Mouse (Mus musculus) cerebellum, adult 8-10 months (tissue): ENCODE results near the gene Mrps22.

Experiments
- DNase-seq: peaks from one replicate; pipeline ENCODE4 v3.0.0; 2022

Mrps22 gene

DNA sequence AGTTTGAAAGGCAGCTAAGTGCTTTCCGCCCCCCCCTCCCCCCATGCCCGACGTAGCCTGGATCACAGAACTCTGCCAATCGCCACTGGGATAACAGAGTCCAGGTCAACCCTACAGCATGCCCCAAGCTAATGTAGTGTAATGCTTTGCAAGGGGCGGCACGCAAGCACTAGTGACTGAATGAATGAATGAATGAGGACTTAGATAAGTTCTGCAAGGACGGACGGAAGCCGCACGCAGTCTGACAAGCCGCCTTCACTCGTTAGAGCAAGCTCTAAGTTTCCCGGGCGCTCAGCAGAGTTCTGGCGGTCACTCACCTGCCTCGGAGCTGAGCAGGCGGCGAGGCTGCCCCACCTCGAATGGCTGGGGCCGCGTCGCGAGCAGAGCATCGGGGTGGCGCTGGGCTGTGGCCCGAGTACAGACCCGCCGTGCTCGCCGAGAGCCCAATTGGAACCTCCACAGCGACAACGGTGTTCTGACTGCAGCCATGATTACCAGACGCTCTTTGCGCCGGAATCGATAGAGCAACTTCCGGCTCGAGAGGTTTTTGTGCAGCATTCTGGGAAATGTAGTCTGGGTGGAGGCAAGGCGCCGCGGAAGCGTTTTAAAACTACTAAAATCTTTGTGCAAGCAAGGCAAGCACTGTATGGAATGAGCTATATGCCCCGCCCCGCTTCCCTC, at the start of gene Mrps22:
Gene Mrps22, minus strand, starts transcription at position 505 of the 681 bp plus-strand sequence.
- DNase-seq = peak; percentile 68

DNA sequence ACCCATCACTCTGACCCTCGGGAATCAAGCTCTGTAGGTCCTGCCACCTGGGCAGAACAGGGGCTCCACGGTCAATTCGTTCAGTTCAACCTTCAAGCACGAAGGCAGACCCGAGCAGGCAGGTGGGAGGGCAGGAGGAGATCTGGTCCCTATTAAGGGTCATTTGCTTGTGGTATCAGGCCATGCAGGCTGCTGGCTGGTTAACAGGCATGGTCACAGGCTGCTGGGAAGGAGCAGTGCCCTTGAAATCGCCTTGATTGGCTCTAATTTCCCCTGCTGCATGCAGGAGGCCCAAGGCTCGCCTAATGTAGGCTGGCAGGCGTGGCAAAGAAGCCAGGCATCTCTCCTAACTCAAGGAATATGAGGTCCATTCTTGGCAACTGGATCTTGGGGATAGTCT, 49.1 kb upstream of the Mrps22 start:
- DNase-seq = no peak

DNA sequence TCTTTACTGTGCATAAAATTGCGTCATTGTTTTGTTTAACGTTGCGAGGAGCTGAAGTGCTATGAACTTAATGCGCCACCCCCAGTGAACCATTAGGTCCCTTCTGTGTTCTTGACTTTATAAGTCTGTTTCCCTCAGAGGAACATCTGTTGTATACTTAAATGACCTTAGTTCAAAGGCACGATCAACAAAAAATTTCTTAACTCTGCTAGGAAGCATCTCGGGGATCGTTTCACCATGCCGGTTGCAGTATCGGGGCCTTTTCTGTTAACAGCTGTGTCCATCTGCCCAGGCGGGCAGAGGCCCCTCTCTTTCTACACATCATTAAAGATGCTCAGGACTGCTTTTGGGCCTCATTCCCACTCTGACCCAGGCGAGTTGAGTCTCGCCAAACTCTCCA, 46.0 kb upstream of the Mrps22 start:
- no peak for DNase-seq

DNA sequence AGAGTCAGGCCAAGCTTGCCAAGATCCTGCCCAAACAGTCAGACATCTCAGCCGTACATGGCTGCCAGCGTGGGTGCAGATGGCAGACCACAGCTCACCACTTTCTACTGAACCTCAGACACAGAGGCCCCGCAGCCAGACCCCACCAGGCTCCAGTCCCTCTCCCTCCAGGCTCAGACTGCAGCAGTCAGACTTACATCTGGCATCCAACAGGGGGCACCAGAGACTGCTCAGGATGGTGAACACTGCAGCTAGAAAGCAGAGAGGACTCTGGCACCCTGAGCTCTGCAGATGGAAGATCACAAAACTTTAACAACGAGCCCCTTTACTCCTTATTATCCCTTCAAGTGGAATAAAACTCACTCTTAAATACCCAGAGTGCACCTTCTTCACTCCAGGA, 44.3 kb upstream of the Mrps22 start:
- peak; percentile 18 for DNase-seq

DNA sequence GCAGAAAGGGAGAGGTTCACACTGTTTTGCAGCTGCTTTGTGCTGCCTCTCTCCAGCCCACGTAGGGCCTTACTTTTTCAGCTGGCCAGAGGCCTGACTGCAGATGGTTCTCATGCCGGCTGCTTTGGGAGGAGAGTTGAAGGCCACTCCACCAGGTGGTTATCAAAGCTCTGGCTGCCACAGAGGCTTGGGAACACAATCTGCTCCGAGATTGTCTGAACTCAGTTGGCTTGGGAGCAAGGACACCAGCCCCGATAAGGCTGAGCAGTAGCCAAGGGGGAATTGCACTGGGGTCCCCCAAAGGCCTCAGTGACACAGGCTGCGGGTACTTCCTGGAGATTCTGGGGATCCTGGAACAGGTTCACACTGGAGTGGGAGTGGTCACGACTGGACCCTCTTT, 40.7 kb upstream of the Mrps22 start:
- DNase-seq = no peak

DNA sequence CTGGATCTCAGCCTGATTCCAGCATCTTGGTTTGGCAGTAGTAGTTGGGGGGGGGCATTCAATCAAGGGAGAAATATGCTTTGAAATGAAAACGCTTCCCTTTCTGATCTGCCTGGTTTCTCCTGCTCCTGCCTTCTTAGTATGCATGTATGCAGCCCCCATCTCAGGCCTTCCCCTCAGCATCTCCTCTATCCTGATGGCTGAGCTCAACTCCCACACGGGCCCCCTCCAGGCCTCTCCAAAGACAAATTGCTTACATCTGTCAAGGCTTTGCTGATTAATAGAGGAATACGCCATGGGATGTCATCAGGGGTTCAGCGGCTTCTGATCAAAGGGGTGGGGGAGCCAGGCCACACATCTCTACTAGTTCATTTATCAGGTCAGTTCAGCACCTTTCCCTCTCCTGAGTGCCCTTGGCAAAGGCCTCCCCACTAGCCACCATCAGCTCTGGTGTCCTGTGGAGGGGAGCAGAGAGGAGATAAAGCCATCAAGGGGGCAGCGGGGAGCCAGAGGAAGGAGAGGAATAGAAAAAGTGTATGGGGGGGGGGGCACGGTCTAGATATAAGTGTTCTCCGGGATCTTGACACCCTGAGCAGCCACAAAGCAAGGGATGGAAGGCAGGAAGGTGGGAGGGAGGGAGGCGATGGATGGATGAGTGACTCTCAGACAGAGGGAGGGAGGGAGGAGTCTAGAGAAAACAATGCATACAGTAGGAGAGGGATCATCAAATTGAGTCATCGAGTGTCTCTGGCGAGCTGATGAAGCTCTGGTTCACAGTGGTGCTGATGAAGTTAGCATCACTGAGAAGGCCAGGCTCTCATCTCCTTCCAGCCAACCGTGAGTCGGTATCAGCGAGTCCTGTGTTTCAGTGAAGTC, 32.1 kb upstream of the Mrps22 start:
- DNase-seq = no peak

DNA sequence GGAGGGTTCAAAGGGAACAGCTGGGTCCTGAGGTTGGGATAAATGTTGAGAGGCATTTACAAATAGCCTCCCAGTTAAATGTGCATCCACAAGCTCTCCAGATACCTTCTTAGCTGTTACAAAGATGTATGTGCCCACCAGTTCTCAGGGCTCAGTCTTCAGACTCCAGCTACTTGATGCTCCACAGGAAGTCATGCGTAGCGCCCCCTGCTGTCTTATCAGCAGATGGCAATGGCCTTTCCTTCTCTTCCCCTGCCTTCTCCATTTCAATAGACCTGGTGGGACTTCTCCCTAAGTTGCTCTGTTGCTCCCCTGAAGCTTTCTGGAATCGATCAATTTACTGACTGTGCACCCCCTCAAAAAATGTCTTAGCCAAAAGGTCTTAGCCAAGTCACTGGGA, 27.0 kb upstream of the Mrps22 start:
- no peak for DNase-seq

DNA sequence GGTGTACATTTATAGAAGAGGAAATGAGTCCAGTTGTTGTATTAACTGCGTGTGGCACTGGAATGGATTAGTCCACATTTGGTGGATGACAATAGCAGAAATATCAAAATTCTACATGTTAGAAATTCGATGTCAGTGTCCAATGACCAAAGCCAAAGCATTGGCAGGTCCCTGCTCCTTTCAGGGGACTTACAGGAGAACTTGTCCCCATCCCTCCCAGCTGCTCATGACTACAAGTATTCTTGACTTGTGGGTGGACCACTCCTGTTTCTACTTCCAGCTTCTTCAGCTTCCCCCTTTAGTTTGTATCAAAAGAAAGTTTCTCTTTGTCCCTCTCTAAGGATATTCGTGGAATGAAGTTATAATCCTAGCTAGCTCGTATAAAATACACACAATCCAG, 3.4 kb upstream of the Mrps22 start:
- DNase-seq = no peak

DNA sequence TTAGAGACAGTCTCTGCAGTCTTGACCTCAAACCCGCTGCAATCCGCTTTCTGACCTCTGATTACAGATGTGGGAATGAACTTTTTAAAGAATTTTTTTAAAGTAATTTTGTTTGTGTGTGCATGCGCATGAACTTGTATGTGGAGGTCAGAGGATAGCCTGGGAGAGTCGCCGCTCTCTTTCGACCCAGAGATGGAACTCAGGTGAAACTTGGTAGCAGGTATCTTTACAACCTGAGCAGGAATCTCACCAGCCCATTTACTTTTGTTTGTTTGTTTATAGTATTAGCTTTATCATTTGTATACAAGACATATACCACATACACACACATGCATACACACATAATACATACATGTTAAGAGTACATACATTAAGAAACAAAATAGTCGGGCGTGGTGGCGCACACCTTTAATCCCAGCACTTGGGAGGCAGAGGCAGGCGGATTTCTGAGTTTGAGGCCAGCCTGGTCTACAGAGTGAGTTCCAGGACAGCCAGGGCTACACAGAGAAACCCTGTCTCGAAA, 438 bp upstream of the Mrps22 start:
- DNase-seq = no peak

DNA sequence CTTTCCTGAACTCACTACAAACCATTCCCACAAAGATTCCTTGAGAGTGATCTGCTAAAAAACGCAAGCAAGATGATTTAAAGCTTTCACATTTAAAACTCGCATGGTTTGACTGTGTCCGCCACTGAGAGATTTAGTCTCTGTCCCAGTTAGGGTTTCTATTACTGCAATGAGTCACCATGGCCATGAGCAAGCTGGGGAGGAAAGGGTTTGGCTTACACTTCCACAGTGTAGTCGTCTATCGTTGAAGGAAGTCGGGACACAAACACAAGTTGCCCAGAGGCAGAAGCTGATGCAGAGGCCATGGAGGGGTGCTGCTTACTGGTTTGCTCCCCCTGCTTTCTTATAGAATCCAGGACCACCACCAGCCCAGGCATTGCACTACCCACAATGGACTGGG, 1.4 kb downstream of the Mrps22 start:
- DNase-seq = no peak

DNA sequence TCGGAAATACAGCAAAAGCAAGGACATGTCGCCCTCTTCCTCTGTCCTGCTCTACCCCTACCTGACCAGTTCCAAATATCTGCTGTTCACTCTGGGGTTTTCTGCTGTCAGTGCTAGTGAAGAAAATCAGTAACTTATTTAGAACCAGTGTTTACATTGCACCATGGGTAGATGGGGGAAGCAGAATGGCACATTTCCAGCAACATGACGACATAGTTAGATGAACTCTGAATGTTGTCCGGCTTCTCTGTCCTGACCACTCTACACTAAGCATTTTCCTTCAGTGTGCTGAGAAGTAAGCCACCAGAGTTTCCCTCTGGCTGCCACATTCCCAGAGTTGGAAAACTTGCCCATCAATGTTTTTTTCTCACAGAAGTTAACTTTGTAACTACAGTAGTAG, 17.6 kb downstream of the Mrps22 start:
- no peak for DNase-seq

DNA sequence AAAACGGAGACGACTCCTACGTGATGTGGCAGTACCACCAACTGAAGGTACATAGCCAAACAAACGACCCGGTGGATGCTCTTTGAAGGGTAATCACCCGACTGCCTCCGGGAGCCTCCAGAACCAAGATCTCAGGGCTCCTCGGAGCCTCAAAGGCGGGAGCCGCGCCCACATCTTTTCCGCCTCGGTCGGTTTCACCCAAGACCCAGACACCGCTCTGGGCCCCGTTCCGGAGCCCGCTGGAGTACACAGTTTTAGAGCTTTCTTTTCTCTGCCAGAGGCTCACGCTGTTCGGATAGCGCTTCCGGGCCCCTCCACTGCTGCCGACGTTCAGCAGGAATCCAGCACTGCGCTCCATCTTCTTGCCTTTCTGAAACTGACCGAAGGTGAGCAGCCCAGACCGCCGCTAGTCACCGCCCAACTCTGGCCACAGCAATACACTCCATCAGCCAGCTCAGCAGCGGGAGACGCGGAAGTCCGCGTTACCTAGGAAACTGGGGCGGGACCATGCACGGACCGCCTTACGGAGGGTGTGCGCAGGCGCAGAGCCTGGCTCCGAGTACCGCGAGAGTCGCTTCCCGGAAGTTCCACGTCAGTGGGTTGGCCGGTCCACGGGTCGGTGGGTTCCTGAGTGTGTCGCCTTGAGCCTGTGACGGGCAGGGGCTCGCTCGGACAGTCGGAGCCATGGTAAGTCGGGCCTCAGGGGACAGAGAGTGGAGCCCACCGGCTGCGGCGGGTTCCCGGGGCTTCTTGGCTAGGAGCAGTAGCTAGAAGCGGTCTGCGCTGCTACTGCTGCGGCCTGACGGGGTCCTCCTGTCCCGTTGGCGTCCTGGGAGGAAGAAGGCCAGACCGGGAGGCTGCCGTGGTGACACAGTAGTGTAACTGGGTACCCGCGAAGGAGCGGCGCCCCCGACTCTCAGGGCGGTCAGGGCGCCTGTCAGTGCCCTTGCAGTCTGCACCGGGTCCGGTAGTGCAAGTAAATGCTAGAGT, 38.0 kb downstream of the Mrps22 start, which contains the start of gene Copb2:
Gene Copb2, plus strand, starts transcription at position 585 of the 990 bp plus-strand sequence.
- peak; percentile 99 for DNase-seq

DNA sequence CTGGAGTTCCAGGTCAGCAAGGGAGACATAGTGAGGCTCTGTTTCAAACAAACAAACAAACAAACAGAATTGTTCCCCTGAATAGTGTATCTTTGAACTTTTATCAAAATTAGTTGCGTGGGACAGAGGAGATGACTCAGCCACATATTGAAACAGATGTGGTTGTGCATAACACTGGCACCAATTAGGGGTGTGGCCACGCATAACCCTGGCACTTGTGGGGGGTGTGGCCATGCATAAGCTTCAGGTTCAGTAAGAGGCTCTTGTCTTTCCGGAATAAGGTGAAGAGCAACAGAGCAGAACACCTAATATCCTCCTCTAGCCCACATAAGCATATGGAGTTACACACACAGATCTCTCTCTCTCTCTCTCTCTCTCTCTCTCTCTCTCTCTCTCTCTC, 57.4 kb downstream of the Mrps22 start:
- DNase-seq = no peak
